Mouse (Mus musculus) liver, adult 2 months (tissue): Measurements from ENCODE around the gene Gm13723.

Source experiments
- CTCF ChIP-seq: fragments of 200-500 bp; IDR thresholded peaks from 2 replicates; pipeline ENCODE4 v1.5.1; 2011; ENCODE audit warnings: low read depth, low read length, control low read depth
- POLR2A ChIP-seq: fragments of 200-500 bp; IDR thresholded peaks from 2 replicates; pipeline ENCODE4 v1.6.1; 2011; ENCODE audit warnings: low read length, control low read depth; ENCODE audit not compliant: insufficient read depth; ENCODE audit errors: extremely low read depth

- TF ChIP-seq CTCF (no peak), POLR2A (no peak)
Measured at GRCm38 (mm10) chr2:86905647-86906046, 31.0 kb upstream of the Gm13723 start.
